Mouse (Mus musculus) olfactory bulb, adult 2 months (tissue): Measurements from ENCODE around the gene Fam81a.

Experiments used
- CTCF ChIP-seq: fragments of 200-500 bp; IDR thresholded peaks from 2 replicates; pipeline ENCODE4 v1.5.1; 2012; ENCODE audit warnings: low read depth, mild to moderate bottlenecking, low read length, moderate library complexity; ENCODE audit not compliant: insufficient read depth
- POLR2A ChIP-seq: fragments of 200-500 bp; IDR thresholded peaks from 2 replicates; pipeline ENCODE4 v1.6.1; 2012; ENCODE audit warnings: mild to moderate bottlenecking, low read depth, low read length, moderate library complexity; ENCODE audit not compliant: insufficient read depth

- TF ChIP-seq CTCF (no peak), POLR2A (no peak)
Measured at GRCm38 (mm10) chr9:70080027-70080800, 62.1 kb downstream of the Fam81a start.
